Mouse (Mus musculus) layer of hippocampus, postnatal 10 days (tissue): Measurements from ENCODE around the gene Gfy. TPM values are rescaled to one million over a fixed set of nuclear protein-coding genes. Genes with fewer than 3 reads are reported as not detected.

Experiments used
- DNase-seq, 2 experiments: peaks; one replicate each; pipeline ENCODE4 v3.0.0; 2021; ENCODE audit warnings: low spot score in 2 of 2
- long read RNA-seq: library from polyadenylated mRNA; stranded (forward); transcript quantifications from one replicate; pipeline ENCODE4 v2.0.0, GENCODE M21; 2023
- total RNA-seq, 2 experiments: library from RNA; stranded (reverse); gene quantifications; 2 replicates each; pipeline ENCODE4 v1.2.3; 2021

The Gfy gene
- under 1 TPM; 0.18 to 0.43 TPM for total RNA-seq
- long read RNA-seq, partial matches to known transcripts: 3 of 3 reads
- long read RNA-seq, other reads (novel, unspliced or antisense): 0 of 3 reads

DNA sequence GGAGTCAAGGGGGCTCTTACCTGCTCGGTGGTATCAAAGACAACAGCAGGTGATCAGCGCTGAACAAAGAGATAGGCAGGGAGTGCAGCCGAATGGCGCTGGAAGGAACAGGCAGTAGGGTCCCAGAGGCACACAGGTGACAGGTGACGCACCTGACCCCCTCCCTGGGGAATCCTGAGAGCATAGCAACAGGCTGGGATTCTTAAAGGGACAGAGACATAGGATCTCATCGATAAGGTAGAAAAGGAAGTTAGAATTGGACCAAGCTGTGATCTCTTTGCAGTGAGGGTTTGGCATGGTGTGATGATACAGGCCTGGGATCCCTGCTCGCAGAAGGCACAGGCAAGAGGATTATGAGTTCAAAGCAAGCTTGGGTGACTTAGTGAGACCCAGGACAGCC, at the start of gene Gfy:
Gene Gfy, minus strand, starts transcription at position 101 of the 400 bp plus-strand sequence.
- DNase-seq: no peak

DNA sequence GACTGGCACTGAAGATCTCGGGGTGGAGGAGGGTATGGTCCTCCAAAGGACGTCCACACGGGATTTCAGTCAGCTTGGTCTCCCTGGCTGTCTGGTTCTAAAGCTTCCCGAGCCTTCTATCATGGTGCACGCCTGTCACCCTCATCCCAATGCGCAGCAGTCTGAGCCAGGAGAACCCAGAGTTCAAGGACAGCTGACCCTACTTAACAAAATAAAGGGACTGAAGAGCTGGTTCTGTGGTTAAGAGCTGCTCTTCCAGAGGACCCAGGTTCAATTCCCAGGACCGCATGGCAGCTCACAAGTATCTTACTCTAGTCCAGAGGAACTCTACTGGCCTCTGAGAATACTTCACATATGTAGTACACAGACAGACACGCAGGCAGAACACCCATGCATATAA, 49.7 kb upstream of the Gfy start:
- no peak for DNase-seq

DNA sequence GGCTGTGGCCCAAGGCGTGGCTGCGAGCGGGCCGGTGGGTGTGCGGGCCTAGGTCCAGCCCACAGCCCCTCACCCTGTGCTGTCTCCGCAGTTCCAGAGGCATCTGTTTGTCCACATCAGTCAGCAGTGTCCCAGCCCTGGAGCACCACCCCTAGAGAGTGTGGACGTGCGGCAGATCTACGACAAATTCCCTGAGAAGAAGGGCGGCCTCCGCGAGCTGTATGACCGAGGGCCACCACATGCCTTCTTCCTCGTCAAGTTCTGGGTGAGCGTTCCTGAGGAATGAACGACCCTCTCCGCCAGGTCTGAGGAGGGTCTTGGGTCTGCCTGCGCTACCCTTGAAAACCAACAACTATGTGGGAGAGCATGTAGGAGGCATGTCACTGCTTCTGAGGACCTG, 49.2 kb upstream of the Gfy start:
- no peak for DNase-seq

DNA sequence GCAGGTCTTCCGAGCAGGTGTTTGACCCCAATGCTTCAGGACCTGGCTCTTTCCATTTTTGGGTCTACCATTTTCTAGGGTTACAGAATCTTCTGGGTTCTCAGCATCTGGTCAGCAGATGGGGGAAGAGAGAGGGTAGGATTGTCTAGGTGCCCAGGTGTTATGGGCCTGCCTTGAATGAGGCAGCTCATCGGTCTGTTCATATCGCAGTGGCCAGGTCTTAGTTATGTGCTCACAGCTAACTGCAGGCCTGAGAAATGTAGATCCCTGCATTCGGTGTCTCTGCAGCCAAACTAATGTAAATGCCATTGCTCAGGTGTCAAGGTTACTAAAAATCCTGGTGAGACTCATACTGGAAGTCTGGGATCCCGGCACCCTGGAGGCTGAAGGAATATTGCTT, 47.1 kb upstream of the Gfy start:
- DNase-seq: no peak

DNA sequence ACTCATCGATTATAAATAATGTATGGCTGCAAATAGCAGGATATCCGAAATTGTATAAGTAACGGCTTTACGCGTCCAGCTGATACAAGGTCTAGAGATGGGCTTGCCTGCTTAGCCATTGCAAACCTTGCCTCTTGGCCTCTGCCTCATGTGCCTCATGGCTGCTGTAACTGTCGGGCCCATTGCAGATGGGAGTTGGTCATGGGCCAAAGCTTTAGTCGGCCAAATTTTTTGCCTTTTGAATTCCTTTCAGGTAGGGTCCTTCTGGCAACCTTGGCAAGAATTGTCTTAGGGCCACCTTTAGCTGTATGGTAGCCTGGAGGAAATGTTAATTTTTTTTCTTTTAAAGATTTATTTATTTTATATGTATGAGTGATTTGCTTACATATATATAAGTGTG, 45.5 kb upstream of the Gfy start:
- DNase-seq: no peak

DNA sequence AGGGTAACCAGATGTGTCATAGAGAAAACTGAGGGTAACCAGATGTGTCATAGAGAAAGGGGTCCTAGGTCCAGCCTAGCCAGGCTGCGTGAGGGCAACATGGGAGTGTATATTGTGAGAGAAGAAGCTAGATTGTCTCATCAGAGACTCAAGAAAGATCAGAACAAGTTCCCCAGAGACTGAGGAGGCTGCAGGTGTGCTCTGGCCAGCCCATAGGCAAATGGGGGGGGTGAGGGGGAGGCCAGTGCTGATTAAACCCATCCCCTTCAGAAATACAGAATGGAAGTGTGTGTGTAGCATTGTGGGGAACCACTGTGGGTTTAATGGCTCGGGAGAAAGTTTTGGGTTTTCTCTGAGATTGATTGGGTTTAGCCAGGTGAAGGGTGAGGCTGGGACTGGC, 42.3 kb upstream of the Gfy start:
- DNase-seq: no peak

DNA sequence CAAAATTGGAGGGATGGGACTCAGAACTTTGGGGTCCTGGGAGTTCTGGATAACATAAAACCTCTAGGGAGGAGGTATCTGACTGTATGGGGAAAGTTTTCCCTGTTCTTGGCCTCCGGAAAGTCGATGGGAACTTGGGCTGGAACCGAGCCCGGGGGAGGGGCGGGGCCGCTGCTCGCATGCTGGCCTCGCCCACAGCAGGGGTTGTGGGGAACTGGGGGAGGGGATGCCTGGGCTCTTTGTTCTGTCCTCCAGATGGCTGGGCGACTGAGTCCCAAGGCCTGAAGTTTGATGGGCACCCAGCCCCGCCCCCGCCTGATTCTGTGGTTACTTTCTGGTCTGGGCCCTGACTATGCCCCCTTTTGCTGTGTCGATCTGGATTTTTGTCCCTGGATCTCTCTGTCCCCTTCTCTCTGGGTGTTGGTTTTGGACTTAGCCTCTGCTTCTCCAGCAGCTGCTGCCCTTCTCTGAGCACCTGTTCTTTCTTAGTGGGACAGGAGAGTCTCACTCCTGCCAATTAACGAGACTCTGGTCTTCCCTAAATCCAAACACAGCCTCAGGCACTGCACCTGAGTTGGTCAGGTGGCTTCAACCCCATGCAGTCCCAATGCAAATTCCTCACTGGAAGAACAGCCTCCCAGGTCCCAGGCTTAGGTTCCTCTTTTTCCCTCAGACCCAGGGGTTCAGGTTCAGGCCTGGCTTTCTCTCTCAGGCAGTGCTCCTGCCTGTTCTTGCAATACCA, 37.2 kb upstream of the Gfy start:
- peak; percentile 47 to 72 for DNase-seq

DNA sequence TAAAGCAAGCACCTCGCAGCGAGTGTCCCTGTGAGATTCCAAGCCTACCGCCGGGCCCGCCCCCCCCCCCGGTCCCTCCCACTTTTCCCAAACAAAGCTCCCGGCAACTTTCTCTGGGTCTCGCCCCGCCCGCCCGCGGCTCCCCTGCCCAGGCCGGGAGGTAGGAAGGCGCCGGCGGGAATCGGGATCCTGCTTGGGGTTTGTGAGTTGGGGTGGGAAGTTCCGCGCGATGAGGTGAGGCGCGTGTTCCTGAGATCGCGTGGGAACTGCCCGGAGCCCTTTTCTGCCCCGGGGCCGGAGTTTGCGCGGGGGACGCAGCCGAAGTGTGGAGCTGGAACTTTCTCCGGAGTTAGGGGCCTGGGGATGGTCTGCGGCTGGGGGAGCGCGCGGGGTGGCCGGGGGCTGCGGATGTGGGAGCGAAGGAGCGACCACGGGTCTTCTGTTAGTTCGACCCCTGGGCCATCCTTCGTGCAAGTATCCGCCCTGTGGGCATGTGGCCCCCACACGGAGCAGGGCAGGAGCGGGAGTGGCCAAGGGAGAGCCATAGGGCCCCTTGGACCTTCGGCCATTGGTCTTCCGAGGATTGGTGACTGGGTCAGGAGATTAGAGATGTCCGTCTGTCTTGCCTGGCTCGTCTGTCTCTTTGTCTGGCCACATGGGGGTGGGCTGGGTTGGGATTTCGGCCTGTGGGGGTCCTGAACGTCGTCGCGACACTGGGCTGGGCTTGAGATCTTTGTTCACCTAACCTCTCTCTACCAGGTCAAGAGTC, 36.5 kb upstream of the Gfy start, which contains the start of gene Tead2:
Gene Tead2, plus strand, starts transcription at position 81 of the 769 bp plus-strand sequence.
- DNase-seq: no peak

DNA sequence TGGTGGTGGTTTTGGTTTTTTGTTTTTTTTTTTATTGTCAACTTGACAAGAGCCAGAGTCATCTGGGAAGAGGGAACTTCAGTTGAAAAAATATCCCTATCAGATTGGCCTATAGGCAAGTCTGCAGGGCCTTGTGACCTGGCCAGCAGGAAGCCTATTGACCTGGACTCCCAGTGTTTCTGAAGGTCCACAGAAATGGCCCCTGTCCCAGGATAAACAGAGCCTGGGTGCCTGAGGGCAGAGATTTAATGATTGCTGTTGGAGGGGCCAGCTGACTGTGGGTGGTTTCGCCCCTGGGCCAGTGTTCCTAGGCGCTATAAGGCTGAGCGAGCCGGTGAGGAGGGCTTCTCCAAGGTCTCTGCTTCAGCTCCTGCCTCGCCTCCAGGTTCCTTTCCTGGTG, 34.3 kb upstream of the Gfy start:
- DNase-seq: no peak

DNA sequence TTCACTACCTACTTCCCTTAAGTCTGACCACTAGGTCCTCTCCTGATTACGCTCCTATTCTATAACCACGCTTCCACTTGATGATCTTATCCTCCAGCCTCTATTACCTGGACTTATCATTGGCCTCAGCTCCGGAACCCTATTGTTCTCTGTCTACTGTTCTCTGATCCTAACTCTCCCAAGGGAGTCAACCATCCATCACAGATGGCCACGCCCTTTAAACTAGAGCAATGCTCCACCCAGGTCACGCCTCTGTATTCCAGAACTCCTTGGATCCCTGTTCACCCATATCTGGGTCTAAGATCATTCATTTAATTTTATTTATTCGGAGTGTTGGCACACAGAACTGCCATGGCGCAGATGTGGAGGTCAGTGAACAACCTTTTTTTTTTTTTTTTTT, 33.0 kb upstream of the Gfy start:
- no peak for DNase-seq

DNA sequence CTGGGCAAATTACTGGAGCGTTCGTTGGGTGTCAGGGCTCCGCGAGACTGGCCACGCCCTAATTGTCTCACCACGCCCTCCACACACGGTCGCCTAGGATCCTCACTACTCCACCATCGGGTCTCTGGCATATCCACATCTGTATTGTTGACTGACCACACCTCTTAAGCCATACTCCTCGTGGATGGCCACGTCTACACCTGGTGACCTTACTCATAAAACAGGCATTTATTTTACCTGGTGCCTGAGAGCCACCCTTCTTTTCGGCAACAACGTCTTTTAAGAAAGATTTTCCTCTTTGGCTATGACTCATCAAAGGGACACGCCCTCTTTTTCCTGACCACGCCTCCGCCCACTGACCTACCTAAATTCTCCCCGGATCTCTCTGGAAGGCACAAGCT, 32.5 kb upstream of the Gfy start, which contains the start of gene Dkkl1:
Gene Dkkl1, minus strand, starts transcription at position 297 of the 401 bp plus-strand sequence.
- DNase-seq: no peak

DNA sequence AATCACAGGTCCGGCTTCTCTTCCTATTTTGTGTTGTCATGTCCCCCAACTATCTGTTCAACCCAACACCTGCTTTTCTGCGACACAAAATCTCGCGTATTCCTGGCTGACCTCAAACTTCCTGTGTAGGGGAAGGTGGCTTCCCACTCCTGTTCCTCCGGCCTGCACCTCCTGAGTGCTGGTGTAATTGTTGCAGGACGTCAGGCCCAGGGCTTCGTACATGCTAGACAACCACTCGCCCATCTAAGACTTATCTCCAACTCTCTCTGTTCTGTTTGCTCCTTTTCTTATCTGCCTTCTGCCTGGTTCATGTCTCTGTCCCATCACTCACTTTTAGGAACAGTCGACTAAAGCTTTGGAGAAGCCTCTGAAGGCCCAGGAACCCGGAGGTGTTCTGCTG, 31.7 kb upstream of the Gfy start:
- no peak for DNase-seq

DNA sequence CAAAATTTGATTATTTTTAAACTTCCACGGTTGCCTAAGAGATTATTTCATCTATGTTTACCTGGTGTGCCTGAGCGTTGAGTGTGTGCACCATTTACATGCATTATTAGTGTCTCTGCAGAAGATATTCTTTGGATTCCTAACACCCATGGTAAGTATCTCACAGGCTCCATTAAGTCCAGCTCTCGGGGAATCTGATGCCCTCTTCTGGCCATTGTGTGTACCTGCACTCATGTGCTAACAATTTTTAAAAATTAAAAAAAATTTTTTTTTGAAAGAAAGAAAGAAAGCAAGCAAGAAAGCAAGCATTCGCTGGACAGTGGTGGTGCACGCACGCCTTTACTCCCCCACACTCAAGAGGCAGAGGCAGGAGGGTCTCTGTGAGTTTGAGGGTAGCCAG, 28.9 kb upstream of the Gfy start:
- DNase-seq: no peak

DNA sequence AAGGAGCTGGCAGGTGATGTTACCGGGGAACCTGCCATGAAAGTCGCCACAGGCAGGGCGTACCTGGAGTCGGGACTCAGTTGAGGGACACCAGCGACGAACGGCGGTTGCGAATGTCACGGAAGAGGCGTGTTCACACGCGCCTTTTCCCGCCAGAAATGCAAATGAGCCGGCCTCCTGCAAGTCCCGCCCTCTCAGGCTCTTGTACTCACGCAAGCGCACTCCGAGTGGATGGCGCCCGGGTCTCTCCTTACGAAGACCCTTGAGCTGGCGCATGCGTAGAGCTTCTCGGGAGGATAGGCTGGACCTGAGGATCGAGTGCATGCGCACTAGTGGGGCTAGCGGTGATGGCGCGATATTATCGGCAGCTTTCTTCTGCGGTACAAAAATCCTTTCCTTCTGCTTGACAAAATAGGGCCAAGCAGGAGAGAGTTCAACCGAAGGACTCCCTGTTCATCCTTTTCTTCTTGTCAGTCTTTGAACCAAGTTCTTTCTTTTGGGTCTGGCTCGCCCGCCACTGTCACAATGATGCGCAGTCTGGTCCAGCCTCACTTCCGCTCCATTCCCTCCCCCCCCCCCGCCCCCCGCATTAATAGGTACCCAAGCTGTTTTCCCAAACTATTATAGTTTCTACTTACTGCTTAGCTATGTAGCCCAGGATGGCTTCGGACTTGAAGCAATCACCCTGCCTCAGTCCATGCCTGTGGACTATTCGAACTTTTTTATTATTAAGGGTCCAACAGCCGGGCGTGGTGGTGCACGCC, 25.2 kb upstream of the Gfy start, which contains the start of gene Ccdc155:
Gene Ccdc155, minus strand, starts transcription at position 513 of the 764 bp plus-strand sequence.
- peak; percentile 90 to 92 for DNase-seq

DNA sequence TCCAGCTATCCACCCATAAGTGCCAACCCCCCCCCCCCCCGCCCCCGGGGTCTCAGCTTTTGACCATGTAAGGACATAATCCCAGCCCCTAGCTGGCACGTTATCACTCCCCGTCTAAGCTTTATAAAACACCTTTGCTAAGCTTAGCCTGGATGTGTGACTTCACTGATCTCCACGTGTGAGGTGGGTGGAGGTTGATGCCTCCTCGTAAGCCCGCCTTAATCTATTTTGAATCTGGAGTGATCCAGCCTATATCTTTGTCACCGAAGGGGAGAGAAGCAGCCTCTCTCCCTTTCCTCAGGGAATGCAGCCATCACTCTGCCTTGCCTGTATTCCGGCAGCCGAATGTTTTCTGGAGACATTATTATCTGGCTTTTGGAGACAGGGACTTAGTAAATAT, 23.3 kb upstream of the Gfy start:
- DNase-seq: no peak

DNA sequence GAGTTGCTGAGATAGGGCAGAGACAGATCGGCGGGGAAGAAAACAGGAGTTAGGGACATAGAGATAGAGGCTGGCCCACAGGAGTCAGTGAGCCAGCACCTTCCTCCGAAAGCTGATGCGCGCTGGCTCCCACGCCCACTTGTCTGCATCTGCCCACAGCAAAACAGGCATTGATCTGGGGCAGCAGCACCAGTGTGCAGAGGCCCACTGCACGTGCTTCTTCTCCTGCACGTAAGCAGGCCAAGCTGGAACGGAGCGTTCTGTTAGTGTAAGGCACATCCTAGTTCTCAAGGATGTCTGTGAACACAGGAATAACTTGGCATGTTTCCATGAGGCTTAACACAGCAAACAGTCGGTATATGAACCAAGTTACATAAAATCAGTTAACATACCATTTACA, 19.6 kb upstream of the Gfy start:
- no peak for DNase-seq

DNA sequence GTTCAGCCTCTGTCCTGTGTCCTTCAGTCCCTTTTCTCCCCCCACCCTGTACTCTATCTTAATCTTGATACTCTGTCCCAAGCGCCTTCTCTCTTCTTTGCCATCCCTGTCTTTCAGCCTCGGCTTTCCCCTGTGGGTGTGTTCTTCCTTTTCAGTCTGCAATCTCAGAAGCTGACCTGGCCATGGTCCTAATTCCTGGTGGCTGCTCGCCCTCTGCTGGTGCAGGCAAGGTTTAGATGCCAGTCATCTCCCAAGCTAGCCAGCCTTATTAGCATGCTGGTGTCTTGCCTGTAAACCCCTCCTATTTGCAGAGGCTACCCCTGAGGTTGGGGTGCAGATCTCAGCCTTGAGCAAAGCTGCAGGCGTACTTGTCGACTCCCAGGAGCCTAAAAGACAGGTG, 19.1 kb upstream of the Gfy start:
- peak; percentile 72 to 81 for DNase-seq

DNA sequence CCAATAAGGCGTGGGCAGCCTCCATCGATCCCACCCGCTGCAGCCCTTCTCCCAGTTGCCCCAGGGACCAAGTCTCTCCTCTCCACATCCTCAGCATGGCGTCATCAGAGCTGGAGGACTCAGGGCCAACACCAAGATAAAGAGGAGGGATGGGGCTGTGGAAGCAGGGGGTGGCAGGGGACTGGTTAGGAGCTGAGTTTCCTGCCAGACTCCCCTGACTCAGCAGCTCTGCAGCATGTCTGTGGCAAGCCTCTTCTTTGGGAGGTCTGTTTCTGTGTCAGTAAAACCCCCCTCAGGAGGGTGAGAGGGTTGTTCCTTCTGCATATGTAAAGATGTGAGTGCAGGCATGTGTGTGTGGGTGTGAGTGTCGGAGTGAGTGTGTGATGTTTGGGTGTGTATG, 17.6 kb upstream of the Gfy start:
- no peak for DNase-seq

DNA sequence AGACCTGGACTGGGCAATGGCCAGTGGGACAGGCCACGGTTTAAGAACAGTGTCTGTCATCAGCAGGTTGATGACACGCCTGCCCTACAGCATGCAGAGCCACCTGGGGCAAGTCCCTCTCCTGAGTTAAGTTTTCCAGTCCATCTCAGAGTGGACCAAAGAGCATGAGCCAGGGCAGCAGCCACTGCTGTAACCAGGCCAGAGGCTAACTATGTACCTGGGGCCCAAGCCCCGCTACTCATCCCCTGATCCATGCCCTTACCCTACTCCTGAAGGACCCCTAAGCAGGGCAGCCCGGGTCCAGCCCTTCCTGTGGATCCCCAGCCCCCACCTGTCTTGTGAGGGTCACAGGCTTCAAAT, 16.8 kb upstream of the Gfy start:
- no peak for DNase-seq

DNA sequence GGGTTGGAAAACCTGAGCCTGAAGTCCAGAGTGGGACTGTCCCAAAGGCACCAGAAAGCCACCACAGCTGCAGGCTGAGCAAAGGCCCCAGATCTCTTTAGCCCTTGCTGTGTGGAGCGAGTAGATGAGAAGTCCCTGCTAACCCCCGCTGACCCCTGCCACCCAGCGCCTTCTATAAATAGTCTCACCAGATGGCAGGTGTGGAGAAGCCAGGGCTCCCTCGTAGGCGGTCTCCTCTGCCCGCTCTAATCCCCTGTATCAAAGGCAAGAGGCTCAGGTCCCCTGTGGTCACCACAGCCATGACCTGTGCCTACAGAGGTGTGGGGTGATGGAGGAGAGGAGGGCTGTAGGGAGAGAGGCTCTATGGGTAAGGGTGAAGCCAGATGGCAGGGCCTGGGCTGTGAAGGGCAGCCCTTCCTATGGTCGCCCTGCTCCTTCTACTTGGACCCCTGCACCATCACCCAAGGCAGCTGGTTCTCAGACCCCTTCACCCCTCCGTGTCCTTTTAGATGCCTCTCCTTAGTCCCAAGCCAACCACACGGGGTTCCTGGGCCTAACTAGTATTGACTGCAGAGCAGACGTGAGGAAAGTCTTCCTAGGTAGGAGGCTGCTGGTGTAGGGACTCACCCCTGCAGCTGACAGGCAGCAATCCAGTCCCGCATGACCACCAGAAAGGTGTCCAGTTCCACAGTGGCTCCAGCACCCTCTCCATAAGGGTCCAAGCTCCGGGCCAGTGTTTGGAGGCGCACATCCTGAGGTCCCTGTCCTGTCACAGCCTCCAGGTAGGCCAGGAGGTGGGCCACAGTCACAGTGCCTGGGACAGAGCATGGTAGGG, 16.2 kb upstream of the Gfy start:
- DNase-seq: no peak
